Mouse (Mus musculus) A20 (cell line): Measurements from ENCODE around the gene Ptgfr.

ENCODE experiments used
- DNase-seq: peaks from one replicate; pipeline ENCODE4 v3.0.0-alpha.2; 2011; ENCODE audit warnings: low read depth, low spot score

The Ptgfr gene

GRCm38 (mm10) chr3:151836871-151837680 is at the start of gene Ptgfr:
Gene Ptgfr, minus strand, starts transcription at chr3:151837630.
- DNase-seq = no peak

DNA sequence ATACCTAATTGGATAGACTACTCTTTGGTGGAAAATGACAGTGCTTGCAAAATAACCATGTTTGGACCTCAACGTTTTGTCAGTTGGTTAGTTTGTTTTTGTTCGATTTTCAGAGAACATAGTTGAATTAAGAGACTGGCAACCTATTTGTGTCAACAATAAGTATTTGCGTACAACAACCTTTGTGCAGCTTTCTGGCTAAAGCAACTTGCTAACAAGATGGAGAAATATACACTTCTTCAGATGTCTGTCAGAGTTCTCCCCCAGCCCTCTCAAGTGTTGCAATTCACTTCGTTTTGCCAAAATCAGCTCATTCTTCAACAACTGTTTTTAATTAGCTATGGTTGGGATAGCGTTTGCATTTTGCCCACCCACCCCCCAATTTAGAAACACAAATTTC is 46.5 kb upstream of the Ptgfr start:
- no peak for DNase-seq

GRCm38 (mm10) chr3:151879981-151880380 is 42.6 kb upstream of the Ptgfr start:
- DNase-seq = no peak

DNA sequence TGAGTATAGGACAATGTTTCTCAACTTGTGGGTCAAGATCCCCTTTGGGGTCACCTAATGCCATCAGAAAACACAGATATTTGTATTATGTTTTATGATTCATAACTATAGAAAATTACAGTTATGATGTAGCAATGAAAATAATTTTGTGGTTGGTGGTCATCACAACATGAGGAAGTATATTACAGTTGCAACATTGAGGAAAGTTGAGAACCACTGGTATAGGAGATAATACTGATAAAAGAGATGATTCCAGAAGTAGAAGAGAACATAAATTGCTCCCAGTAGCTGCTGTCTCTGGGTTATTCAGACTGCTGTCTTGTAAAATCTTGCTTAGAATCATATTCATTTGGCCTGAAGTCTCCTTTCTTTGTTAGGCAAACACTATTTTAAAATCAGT is 31.5 kb upstream of the Ptgfr start:
- no peak for DNase-seq

- DNase-seq = no peak
Measured at GRCm38 (mm10) chr3:151851344-151851743, 13.9 kb upstream of the Ptgfr start.

- DNase-seq = no peak
Measured at GRCm38 (mm10) chr3:151850621-151851020, 13.2 kb upstream of the Ptgfr start.

- no peak for DNase-seq
Measured at GRCm38 (mm10) chr3:151846292-151846691, 8.9 kb upstream of the Ptgfr start.

GRCm38 (mm10) chr3:151844361-151845154 is 7.1 kb upstream of the Ptgfr start:
- no peak for DNase-seq

- DNase-seq = no peak
Measured at GRCm38 (mm10) chr3:151840688-151841087, 3.3 kb upstream of the Ptgfr start.

- DNase-seq = no peak
Measured at GRCm38 (mm10) chr3:151838372-151838771, 942 bp upstream of the Ptgfr start.

DNA sequence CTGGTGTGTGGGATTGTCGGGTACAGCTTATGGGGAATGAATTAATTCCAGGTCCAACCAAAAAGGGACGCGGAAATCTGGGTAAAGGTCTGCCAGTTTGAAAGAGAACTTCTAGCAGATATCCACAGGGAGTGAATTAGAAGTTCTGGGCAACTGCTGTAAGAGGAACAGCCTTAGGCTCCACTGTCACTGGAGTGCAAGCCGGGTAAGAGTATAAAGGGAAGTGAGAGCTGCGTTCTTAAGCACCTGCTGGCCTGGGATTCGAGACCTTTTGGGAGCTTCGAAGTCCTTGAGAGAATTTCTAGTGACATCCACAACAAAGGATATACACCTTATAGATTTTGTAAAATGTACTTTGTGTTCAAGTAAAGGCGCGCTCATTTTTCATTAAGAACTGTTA is 319 bp upstream of the Ptgfr start:
- DNase-seq = no peak

GRCm38 (mm10) chr3:151836451-151836850 is 979 bp downstream of the Ptgfr start:
- no peak for DNase-seq

DNA sequence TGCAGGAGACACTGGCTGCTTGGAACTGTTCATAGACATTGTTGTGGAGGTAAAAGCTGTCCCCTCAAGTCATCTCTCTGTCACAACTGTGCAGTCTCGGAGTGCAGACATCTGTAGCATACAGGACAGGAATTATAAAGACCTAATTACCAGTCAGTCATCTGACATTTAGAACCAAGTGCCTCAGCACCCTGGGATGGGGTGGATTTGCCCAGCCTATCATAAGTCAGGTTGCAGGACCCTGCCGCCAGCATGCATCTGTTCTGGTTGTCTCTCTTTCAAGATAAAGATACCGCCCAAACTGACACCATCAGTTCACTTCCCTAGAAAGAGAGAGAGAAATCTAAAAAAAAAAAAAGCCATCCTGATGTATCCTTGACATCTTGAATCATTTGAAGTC is 1.6 kb downstream of the Ptgfr start:
- no peak for DNase-seq

GRCm38 (mm10) chr3:151827950-151828610 is 9.3 kb downstream of the Ptgfr start:
- no peak for DNase-seq

- DNase-seq = no peak
Measured at GRCm38 (mm10) chr3:151819811-151820210, 17.6 kb downstream of the Ptgfr start.

GRCm38 (mm10) chr3:151818265-151818664 is 19.2 kb downstream of the Ptgfr start:
- peak; percentile 1 for DNase-seq

- DNase-seq = no peak
Measured at GRCm38 (mm10) chr3:151808613-151809012, 28.8 kb downstream of the Ptgfr start.

DNA sequence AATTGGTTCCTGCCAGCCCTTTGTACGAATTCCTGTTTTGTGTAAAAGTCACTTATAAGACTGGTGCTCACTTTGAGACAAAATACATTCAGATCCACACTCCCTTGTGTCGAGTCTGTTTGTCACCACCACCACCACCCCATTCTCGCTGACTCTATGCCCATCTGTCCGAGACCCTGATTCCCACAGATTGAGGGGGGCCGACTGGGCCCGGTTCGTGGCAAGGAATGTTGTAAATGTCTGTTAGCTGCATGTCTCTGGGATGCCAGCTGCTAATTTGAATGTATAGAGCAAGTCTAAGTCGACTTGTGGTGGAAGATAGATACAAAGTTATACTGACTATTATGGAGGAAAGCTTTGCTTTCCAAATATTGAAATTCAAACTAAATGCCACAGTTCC is 48.8 kb downstream of the Ptgfr start:
- DNase-seq = no peak

GRCm38 (mm10) chr3:151775089-151775488 is 62.3 kb downstream of the Ptgfr start:
- DNase-seq = no peak

DNA sequence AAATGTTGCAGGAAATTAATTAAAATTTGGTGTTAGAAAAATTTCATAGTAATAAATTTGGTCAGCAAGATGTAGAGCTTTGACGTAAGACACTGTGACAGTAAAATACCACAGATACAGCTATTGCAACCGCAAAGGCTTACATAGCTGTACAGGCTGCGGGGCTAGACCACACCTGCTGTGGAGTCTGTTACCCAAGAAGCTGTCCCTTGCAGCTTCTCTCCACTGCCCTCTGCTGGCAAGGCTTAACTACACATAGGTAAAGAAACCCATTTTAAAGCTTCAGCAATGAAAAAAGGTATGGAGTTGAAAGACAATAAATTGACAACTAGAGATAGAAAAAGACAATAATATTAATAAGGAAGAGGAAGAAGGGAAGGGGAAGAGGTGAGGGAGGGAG is 66.4 kb downstream of the Ptgfr start:
- DNase-seq = peak; percentile 21

DNA sequence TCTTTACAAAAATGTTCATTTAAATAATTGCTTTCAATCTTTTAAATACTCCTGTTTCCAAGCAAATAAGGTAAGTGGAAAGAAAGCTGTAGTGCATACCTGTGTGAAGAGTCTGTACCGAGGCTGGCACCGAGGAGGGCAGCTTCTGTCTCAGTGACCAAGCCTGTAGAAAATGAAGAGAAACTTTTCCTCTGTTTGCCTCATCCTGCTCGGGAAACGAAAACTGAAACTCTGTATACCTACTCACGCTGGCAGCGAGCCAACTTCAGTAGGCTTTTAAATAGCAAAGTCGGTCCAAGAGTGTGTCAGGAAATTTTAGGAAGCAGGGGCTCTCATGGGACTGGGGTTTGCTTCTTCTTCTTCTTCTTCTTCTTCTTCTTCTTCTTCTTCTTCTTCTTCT is 87.7 kb downstream of the Ptgfr start, which contains the start of gene Ifi44:
Gene Ifi44, minus strand, starts transcription at position 224 of the 400 bp plus-strand sequence.
- DNase-seq = no peak

- DNase-seq = no peak
Measured at GRCm38 (mm10) chr3:151748514-151748913, 88.9 kb downstream of the Ptgfr start.
